Mouse (Mus musculus) gastrocnemius, postnatal 4 days (tissue): ENCODE results near the gene Pcsk2. TPM values are rescaled to one million over a fixed set of nuclear protein-coding genes. Genes with fewer than 3 reads are reported as not detected.
A peak's percentile ranks its signal among the peaks of the same experiment; 100 is the strongest.

ENCODE experiments used
- DNase-seq, 2 experiments: peaks; one replicate each; pipeline ENCODE4 v3.0.0; 2021 to 2022; ENCODE audit warnings: low spot score in 2 of 2, mixed read lengths in 2 of 2
- total RNA-seq, 2 experiments: library from RNA; stranded (reverse); gene quantifications; 2 replicates each; pipeline ENCODE4 v1.2.3; 2021

Pcsk2 gene
- total RNA-seq, 2 experiments from 2014 or later = 0.75 to 0.91 TPM

DNA sequence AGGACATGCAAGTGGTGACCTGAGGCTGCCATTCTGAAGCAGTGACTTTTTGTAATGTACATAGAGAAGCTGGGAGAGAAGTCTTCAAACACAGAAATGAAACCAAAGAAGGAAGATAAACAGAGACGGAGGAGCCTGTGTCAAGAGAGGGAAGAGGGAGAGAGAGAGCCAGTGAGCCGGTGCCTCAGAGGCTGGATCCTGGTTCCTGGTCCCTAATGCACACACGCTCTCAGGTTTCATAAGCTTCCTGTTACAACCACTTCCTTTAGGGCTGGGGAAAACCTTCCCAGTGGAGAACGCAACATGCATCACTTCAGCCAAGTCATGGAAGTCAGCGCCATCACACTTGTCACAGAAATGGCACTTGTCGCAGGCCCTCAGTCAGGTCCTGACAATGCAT is 288.1 kb downstream of the Pcsk2 start:
- DNase-seq = no peak

DNA sequence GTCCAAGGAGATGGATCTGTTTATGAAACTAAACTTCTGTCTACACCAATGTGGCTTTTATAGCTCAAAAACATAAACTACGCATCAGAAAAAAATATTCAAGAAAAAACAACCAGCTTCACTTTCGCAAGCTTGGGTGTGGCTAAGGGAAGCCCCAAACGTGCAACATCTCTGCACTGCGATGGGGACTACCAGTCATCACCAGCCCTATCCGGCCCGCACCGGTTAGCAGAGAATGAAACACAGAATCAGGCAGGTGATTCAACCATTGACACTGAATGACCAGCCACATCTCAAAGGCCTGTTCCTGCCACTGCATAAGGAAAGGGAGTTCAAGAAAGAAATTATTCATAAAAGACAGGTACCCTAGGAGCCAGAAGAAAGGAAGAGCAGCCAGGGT is 289.9 kb downstream of the Pcsk2 start:
- no peak for DNase-seq

DNA sequence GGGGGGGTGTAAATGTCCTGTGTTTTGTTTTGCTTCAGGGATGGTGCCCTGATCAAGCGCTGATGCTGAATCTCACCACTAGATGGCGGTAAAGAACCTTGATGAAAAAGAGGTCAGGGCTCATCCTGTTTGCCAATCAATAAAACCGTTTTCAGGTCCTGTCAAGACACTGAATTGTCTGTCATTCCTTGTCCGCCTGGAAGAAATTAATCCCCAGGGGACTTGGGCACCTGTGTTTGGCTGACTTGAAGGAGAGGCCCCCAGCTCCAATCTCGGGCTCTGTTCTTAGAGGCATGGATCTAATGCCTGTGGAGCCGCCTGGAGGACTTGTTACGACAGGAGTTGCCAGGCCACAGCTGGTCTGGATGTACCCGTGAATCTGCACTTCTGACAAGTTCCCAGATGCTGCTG is 291.3 kb downstream of the Pcsk2 start:
- peak in 1 of 2 experiments; percentile 65 for DNase-seq

DNA sequence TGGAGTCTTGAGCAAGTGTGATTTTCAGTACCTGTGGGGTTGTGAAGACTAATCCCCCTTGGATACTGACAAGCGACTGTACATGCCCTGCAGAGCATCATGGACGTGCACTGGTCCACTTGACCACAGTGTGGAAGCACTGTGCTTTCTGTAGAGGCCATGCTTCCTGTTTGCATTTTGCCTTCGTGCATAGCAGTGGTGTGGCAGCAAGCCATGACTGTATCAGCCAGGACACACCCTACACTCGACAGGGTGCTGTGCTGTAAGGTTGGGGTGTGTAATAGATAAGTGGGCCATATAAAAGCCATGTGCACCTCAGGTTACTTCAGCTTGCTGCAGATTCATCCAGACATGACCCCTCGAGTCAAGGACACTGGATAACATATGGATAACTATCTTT is 292.7 kb downstream of the Pcsk2 start:
- no peak for DNase-seq

DNA sequence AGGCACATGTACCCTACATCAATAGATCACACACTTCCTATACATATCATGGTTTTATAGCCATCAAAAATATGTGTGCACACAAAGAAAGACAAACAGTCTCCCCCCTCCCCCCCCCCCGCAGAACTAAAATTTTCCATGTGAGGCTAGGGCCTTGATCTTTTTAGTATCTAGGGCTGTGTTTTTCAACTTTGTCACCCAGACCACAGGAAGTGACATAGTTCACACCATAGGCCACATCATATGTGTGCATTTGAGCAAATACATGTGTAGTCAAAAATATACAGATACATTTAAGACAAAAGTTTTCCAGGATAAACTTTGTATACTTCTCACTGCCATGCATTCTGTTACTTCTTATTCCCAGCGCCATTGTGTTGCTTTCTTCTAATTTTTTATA is 293.5 kb downstream of the Pcsk2 start:
- no peak for DNase-seq

DNA sequence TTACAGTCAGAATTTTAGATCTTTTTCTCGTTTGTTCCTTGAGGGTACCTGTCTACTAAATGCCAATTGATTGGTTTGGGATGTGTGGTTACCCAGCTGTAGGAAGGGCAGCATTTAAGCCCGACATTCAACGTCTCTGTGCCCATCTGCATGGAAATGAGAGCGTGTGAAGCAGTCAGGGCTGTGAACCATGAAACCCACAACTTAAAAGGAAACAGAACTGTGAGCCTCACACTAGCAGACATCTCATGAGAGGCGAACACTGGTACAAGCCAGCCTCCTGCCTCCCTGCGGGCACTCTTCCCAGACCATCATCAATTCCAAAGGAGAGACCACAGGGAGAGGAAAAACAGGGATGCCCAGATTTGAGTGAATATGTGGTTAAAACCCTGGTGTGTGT is 294.9 kb downstream of the Pcsk2 start:
- no peak for DNase-seq

DNA sequence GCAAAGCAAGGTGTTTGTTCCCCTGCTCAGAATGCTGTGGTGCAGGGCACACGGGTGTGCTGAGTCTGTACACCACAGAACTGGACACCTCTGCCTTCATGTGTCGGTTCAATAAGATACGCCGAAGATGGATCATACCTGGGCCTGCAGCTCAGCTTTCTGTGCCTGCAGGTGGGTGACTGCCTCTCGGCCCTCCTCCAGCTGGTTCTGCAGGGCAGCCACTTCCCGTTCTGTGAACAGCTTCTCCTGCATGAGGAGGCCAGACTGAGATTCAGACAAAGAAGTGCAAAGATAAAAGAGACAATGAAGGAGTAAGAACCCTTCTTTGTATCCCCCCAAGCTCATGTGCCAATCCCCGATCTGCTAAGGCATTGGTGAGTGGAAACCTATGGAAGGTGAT is 295.6 kb downstream of the Pcsk2 start:
- DNase-seq = no peak

DNA sequence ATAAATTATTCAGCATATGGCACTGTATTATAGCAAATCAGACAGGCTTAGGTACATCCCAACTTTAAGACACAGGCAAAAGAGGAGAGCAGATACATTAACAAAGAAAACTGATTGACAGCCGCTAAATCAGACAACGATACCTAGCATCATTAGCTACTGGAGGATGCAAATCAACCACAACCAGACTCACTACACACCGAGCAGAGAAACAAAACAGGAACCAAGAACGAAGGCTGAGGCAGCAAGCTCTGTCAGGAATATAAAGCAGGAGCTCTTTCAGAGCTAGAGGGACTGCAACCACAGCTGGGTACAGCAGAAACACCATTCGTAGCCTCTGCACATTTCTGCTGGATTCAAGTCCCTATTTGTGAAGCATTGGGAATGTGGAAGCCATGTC is 298.8 kb downstream of the Pcsk2 start:
- DNase-seq = no peak

DNA sequence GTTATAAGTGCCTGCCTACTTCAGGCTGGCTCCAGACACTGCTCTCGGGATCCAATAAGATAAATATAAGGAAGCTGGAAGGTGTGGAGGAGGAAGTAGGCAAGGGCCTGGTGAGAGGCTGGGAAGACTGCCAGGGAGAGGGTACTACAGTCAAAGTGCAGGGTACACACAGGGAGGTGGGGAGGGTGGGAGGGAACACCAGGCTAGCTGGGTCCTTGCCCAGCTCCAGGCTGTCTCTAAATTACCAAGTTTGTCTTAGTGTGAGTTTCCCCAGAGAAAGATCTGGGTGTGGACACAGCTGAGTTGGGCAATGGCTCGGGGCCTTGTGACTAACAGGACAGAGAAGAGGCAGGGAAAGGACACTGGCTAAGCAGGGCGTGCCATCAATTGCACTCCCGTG is 300.8 kb downstream of the Pcsk2 start:
- DNase-seq = no peak

DNA sequence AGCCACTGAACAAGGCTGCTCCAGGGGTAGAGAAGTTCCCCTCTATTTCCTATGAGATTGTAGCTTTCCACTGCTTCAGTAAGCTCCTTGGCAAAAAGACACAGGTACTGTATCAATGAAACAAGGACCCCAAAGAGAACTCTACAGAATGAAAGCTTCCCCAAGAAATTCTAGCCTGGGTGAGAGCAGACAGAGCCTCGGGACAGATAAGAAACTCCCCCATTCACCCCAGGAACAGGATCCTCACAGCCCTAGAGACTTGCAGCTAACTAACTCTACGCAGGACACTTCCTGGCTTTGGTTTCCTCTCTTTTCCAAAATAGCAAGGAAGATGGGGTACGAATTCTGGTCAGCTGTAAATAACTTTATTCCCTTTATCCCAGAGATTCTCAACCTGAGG is 301.3 kb downstream of the Pcsk2 start:
- DNase-seq = no peak

DNA sequence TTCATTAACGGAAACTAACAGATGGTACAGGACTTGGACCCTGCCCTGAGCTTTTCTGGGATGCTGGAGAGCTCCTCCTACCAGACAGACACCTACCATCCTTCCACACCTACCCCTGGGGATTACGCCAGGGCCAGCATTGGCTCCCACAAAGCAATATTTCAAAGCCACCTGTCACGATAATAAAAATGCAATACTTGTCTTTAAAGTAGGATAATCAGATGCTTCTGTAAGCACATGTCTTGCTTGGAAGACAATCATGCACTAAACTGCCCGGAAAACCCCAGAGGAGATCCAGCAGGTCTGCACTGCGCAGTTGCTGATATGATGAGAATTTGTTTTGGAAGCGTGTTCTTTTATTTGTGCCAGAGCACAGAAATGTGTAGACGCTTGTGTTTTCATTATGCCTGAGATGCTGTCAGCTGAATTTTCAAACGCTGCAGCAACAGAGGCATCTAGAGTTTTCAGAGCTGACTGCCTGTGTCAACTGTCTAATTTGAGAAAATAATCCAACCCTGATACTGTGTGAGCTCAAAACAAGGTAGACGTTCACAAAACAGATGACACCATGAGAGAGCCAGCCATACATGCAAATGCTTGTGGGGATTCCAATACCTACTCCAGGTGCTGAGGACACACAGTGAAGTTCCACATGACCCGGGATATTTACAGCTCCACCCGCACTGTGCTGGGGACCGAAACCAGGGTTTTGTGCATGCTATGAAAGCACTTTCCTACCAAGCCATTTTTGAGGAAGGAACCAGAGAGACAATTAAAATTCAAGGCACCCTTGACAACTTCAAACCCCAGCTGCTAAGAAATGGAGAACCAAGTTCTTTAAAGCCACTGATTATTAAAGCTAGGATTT is 305.6 kb downstream of the Pcsk2 start:
- DNase-seq = peak in 1 of 2 experiments; percentile 27

DNA sequence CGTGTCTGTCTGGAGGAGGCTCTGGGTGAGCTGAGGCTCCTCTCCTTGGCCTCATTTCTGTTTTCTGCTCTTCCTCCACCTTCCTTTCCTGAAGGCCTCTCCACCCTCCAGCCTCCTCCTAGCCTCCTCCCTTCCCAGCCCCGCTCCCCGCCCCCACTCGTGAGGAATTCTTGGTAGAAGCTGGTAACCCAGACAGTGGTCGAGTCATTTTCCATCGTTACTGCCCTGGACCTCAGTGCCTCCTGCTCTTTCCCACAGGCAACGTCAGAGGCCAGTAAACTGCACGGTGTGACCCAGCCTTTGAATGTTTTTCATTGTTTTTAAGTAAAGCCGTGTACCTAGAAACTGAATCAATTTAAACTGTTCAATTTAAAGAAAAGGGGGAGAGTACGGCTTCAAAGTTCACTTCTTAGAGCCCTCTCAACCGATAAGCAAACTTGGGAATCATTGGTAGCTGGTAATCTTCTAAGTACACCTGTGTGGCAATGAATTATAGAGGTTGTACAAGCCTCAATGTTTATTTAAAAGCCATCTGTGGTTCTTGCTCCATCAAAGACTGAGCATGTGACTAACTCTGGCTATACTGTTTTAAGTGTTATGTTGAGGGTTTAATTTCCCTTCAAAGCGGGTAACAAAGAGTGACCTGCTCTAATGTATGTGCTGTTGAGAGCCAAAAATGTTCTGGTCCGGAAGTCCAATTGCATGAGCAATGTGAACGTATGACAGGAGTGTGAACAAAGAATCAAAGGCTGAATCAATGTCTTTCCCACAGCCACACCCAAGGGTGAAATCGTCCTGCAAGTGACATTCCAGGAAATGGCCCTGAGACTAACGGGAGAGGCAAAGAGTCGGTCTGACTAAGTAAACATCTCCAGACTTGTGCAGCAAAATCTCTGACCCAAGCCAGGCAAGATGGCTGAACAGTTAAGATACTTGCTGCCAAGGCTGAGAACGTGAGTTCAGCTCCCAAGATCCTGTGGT is 306.6 kb downstream of the Pcsk2 start:
- DNase-seq = no peak

DNA sequence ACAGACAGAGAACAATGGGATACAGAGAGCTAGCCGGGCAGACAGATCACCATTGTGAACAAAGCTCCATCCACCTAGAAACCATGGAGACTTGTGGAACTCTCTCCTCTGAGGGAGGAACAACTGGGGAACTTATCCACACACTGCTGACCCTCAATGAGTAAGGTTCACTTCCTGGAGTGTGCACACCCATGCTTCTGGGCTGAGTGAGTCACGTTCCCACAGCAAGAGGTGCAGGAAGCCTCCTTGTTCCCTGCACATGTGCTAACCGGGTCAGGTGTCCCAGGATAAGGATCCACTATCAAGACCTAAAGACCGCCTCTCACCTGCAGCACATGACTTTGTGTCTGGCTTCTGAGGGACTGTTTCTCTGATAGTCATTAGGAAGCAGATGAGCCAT is 307.5 kb downstream of the Pcsk2 start:
- DNase-seq = no peak

DNA sequence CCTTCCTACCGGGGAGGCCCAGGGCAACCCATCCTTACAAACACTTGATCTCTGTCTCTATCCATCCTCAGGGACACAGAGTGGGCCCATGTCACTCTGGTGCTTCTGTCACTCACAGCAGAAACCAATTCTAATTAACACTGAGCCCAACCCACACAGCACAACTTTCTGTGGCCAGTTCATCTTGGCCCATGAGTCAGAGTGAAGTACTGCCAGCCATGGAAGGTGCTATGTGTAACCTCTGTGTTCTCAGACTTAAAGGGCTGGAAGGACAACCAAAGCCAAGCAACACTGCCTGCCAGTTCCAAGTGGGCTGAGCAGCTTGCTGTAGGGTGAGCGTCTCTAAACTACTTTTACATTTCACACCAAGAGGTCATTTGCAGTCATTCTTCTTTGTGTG is 313.2 kb downstream of the Pcsk2 start:
- no peak for DNase-seq

DNA sequence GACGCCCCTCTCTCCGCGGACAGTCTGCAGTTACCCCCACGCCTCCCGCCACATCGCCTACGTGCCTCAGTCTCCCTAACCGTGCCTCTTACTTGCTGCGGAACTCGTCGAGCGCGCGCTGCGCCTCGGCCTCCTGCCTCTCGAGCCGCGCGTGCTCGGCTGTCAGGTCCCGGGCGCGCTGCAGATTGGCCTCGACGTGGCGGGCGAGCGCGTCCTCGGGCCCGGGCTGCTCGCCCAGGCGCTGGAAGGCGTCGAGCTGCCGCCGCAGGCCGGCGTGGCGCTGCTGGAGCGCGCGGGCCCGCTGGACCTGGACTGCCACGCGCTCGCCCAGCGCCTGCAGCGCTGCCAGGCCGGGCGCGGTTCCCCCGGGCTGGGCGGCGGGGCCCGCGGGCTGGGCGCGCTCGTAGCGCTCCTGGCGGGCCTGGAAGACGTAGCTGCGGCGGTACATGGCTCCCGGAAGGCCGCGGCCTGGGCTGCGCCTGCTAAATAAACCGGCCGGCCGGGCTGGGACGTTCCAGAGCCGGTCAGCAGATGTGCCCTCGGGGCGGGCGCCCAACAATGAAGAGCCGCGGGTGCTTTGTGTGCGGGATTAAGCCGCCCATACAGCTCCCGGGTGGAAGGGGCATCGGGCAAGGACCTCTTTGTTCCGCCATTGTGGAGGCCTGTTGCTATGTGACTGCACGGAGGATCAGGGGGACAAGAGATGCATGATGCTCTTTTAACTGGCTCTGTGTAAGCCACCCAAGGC is 316.7 kb downstream of the Pcsk2 start, which contains the start of gene Bfsp1:
TSS of gene Bfsp1 (minus strand) at position 690 of the 748 bp plus-strand sequence.
- DNase-seq = peak; percentile 59 to 68

DNA sequence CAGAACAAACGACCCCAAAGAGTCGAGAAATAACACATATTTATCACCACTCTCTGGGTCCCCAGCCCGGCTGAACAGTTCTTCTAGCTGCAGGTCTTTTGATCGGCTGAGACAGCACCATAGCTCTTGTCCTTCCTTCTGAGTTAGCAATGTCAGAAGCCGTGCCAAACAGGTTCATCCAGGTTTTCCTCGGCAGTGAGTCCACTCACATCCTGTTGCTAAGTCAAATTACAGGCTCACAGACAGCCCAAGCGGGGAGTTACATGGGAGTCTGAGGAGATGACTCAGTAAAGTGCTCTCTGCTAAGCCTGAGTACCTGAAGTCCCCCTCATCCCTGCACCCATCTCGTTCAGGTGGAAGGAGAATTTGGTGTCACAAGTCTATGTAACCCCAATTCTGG is 318.6 kb downstream of the Pcsk2 start:
- no peak for DNase-seq
